Mouse (Mus musculus): ENCODE data around the gene Kctd2.
A peak's percentile ranks its signal among the peaks of the same experiment; 100 is the strongest.
"Not testable (repeated sequence)": the region's sequence is repeated elsewhere in the genome, so short reads cannot be mapped to it uniquely, and the experiment has no call there.

Kctd2 gene

DNA sequence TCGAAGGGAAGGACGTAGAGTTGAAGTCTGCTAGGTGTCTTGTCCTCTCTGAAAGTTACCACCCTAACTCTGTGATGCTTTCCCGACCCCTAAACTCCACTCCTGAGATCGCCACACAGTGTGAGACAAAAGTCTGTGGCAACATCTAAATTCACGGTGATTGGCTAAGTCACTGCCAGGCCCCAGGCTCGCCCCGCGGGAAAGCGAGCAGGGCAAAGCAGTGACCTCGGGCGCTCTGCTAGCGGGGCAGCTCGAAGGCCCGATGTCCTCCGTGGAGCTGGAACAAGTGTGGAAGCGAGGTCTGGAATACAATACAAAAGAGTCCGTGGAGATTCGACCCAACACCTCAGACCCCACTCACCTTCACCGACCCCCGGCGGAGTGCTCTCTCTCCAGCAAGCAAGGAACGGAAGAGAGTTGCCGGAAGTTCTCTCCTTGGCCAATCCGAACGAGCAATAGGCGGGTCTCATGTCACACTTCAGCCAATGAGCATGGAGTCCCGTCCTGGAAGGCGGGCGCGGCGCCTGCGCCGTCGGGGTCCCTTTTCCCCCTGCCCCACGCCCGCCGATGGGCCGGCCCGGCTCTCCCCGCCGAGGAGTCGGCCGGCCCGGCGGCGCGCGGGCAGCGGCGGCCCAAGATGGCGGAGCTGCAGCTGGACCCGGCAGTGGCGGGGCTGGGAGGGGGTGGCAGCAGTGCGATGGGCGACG lies at the start of gene Kctd2, which contains the start of gene Atp5h:
TSS of gene Kctd2 (plus strand) at position 598 of the 707 bp plus-strand sequence.
TSS of gene Atp5h (minus strand) at position 432 of the 707 bp plus-strand sequence.
- peak; percentile 97 for DNase-seq (ENCODE audit: low spot score)

DNA sequence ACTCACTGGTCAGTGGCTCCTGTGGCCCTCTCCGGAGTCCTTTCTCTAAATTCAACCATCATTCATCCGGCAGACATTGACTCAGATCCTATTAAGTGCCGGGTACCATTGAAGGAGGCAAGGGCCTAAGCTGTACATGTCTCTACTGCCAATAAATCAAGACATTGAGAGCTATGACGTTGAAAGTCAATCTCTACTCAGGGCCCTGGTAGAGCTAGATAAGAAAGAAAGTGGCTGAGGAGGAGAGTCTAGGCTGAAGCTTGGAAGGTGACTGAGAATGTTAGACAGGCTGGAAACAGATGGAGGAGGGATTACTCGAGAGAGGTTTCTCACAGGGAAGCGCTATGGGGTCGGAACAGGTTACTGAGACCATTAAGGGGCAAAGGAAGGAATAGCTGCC lies 49.6 kb upstream of the Kctd2 start:
- DNase-seq (ENCODE audit: low spot score): no peak

DNA sequence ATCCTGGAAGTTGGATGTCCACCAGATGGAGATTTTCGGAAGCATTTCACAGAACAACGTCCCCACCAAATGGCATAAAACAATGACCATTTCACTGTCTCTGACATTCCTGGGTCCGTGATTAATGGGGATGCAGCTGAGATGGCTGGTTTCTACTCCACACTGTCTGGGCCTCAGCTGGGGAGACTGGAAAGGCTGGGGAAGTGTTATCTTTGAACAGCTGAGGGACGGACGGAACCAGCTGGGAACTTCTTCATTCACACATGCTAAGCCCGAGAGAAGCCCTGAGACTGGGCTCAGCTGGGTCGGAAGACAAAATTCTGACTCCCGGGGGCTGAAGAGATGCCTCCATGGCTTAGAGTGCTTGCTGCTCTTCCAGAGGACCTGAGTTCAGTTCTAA lies 48.6 kb upstream of the Kctd2 start:
- DNase-seq (ENCODE audit: low spot score): no peak

DNA sequence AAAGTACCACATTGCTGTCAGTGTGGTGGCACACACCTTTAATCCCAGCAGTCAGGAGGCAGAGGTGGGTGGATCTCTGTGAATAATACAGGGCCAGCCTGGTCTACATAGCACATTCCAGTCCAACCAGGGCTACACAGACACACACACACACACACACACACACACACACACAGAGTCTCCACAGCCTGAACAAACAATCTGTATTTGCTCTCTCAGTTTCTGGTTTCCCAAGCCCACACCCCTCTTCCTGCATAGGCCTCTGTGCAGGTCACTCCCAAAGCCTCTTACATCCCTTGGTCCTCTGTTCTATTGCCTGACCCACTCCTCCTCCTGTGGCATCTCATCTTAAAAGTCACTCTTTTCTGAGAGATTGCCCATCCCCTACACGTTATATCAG lies 47.9 kb upstream of the Kctd2 start:
- DNase-seq (ENCODE audit: low spot score): no peak

GRCm38 (mm10) chr11:115372737-115373136 lies 47.2 kb upstream of the Kctd2 start:
- no peak for DNase-seq (ENCODE audit: low spot score)

- peak; percentile 67 for DNase-seq (ENCODE audit: low spot score)
Measured at GRCm38 (mm10) chr11:115373805-115374694, 45.9 kb upstream of the Kctd2 start.

DNA sequence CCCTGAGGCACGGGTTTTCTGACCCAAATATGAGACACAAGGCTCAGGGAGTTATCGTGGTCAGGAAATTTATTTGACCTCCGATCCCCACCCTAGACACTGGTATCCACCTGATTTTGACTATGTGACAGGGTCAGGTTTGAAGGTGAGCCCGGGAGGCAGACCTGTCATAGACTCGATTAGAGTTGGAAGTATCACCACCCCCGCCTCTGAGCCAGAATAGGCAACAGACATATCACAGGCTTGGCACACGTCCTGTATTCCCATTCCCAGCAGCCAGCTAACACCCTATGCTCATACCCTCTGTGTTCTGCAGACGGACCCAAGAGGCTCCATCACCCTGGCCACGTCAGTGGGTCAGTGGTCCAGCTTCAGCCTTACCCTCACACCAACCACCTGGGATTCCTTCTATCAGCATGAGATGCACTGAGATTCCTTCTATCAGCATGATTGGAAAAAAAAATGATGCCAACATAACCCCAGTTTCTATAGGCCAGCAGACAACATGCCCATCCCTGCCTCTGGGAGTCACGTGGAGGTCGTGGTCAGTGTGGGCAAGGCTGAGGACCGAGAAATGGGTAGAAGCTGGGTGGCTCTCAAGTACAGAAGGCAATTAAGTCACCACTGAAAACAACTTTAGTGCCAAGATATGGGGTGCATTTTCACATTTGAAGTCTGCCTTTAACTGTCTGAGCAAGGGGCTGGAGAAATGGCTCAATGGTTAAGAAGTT lies 45.1 kb upstream of the Kctd2 start:
- no peak for DNase-seq (ENCODE audit: low spot score)

- no peak for DNase-seq (ENCODE audit: low spot score)
Measured at GRCm38 (mm10) chr11:115376722-115377121, 43.2 kb upstream of the Kctd2 start.

DNA sequence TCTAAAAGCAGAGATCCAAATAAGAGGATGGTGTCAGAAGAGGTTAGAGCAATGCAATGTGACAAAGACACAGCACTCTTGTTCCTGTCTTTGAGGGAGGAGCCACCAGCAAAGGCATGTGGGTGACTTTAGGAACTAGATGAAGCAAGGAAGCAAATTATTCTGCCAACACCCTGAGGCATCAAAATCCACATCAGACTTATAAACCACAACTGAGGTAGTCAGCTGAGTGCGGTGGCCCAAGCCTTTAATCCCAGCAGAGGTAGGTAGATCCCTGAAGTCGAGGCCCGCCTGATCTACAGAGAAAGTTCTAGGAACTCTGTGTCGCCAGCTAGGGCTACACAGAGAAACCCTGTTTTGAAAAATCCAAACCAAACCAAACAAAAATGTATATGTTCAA lies 42.7 kb upstream of the Kctd2 start:
- no peak for DNase-seq (ENCODE audit: low spot score)

DNA sequence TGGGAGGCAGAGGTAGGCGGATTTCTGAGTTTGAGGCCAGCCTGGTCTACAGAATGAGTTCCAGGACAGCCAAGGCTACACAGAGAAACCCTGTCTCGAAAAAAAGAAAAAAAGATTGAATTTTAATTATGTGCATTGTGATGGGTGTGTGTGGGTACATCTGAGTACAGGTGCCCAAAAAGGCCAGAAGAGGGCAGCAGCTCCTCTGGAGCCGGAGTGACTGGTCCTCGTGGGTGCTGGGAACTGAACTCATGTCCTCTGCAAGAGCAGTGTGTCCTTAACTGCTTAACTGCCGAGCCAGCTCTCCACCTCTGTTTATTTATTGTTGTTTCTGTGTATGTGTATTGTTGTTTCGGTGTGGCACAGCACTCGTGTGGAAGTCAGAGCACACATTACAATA lies 42.1 kb upstream of the Kctd2 start:
- no peak for DNase-seq (ENCODE audit: low spot score)

GRCm38 (mm10) chr11:115381276-115381675 lies 38.7 kb upstream of the Kctd2 start:
- DNase-seq (ENCODE audit: low spot score): no peak

DNA sequence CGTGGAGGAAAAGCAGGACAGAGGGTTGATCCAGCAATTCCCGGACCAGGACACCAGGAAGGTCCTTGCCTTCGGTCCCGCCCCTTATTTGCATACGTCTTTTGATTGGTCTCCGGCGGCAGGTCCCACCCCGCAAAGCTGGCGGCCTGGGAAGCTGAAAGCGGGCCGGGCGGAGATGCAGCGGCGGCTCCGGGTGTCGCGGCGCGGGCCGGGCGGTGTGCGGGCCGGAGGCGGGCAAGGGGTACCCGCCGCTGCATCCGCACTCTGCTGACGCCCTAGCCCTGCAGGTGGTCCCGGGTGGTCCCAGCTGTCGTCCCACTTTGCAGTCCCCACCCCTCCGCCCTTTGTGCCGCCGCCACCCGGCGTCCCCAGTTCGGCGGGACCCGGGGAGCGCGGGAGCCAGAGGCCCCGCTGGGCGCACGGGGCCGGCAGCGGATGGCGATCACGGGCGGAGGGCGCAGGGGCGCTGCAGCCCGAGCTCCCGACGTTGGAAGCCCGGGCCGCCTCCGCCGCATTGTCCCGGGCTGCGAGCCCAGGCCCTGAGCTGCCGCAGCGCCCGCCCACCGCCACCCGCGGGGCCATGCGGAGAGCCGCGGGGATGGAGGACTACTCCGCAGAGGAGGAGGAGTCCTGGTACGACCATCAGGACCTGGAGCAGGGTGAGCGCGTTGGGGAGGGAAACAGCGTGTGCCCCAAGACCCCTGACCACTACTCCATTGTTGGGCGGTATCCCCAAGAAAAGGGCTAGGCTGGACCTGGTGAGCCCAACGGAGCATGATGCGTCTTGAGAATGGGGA lies 38.0 kb upstream of the Kctd2 start, which contains the start of gene Cdr2l:
TSS of gene Cdr2l (plus strand) at position 174 of the 797 bp plus-strand sequence.
- peak; percentile 91 for DNase-seq (ENCODE audit: low spot score)

GRCm38 (mm10) chr11:115382891-115383290 lies 37.0 kb upstream of the Kctd2 start:
- DNase-seq (ENCODE audit: low spot score): no peak

- no peak for DNase-seq (ENCODE audit: low spot score)
Measured at GRCm38 (mm10) chr11:115383701-115384474, 36.0 kb upstream of the Kctd2 start.

DNA sequence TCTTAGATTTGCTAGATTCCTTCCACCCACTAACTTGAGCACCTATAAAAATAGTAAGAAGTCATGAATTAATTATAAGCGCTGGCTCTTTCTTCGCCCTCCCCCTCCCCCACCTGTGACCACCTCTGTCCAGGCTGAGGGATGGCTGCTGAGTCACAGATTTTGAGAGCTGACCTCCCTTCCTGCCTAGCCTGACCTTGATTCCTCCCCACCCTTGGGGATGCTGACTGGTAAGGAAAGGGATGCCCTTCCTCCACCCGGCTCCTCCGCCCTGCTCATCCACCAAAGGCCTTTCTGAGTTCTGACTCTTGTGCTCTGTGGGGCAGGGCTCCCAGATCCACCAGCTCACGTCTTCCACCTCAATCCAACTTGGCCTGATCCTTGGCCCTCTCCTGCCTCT lies 35.3 kb upstream of the Kctd2 start:
- DNase-seq (ENCODE audit: low spot score): no peak

GRCm38 (mm10) chr11:115386859-115387258 lies 33.1 kb upstream of the Kctd2 start:
- not testable (repeated sequence) for DNase-seq (ENCODE audit: low spot score)

- DNase-seq (ENCODE audit: low spot score): no peak
Measured at GRCm38 (mm10) chr11:115391358-115391757, 28.6 kb upstream of the Kctd2 start.

DNA sequence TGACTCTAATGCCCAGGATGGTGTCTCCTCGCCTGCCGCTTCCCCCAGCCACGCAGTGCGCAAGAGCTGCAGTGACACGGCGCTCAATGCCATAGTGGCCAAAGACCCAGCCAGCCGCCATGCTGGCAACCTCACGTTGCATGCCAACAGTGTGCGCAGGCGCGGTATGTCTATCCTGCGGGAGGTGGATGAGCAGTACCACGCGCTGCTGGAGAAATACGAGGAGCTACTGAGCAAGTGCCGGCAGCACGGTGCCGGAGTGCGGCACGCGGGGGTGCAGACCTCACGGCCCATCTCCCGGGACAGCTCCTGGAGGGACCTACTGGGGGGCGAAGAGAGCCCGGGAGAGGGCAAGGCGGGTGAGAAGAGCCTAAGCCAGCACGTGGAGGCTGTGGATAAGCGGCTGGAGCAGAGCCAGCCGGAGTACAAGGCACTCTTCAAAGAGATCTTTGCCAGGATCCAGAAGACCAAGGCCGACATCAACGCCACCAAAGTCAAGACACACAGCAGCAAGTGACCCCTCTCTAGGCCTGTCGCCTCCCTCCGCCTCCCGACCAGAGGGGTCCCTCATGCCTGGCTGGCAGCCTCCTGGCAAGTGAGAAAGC lies 26.1 kb upstream of the Kctd2 start:
- DNase-seq (ENCODE audit: low spot score): no peak

GRCm38 (mm10) chr11:115398085-115398484 lies 21.8 kb upstream of the Kctd2 start:
- DNase-seq (ENCODE audit: low spot score): no peak

DNA sequence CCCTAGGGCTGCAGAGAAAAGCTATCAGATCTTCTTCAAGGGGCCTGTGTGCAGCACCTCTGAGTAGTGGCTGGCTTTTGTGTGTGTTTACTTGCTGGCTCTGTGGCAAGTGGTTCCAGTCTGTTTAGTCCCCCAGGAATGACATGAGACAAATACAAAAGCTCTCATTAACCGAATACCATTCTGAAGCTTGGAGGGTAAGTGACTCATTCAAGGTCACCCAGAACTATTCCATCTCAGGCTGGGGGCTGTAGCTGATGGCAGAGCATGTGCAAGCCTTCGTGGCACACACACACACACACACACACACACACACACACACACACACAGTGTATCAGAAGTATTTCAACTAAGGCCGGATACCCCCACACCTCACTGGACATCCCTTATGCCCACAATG lies 19.8 kb upstream of the Kctd2 start:
- DNase-seq (ENCODE audit: low spot score): no peak

Measured in retina, embryonic 14.5 days (tissue).